Mouse (Mus musculus): ENCODE results near the gene Ccdc150. TPM values are rescaled to one million over a fixed set of nuclear protein-coding genes. Genes with fewer than 3 reads are reported as not detected.
A peak's percentile ranks its signal among the peaks of the same experiment; 100 is the strongest.

Gene Ccdc150
- total RNA-seq (2021) = under 1 TPM; 0.13 to 0.20 TPM
- long read RNA-seq = 0 reads

GRCm38 (mm10) chr1:54250158-54250866 lies at the start of gene Ccdc150:
Gene Ccdc150, plus strand, starts transcription at chr1:54250683.
- peak; percentile 97 to 99 for DNase-seq (ENCODE audit: low spot score in 2 of 2)

- DNase-seq (ENCODE audit: low spot score in 2 of 2) = no peak
These were observed 30.2 kb upstream of the Ccdc150 start for GRCm38 (mm10) chr1:54220273-54220672.

GRCm38 (mm10) chr1:54242722-54243121 lies 7.8 kb upstream of the Ccdc150 start:
- DNase-seq (ENCODE audit: low spot score in 2 of 2) = no peak

GRCm38 (mm10) chr1:54275552-54275951 lies 25.1 kb downstream of the Ccdc150 start:
- no peak for DNase-seq (ENCODE audit: low spot score in 2 of 2)

GRCm38 (mm10) chr1:54279628-54280027 lies 29.1 kb downstream of the Ccdc150 start:
- no peak for DNase-seq (ENCODE audit: low spot score in 2 of 2)

- DNase-seq (ENCODE audit: low spot score in 2 of 2) = no peak
These were observed 30.2 kb downstream of the Ccdc150 start for GRCm38 (mm10) chr1:54280651-54281050.

GRCm38 (mm10) chr1:54306404-54306803 lies 55.9 kb downstream of the Ccdc150 start:
- DNase-seq (ENCODE audit: low spot score in 2 of 2) = no peak

GRCm38 (mm10) chr1:54326647-54327046 lies 76.2 kb downstream of the Ccdc150 start:
- no peak for DNase-seq (ENCODE audit: low spot score in 2 of 2)

- no peak for DNase-seq (ENCODE audit: low spot score in 2 of 2)
These were observed 77.5 kb downstream of the Ccdc150 start for GRCm38 (mm10) chr1:54327876-54328545.

- peak; percentile 3 to 67 for DNase-seq (ENCODE audit: low spot score in 2 of 2)
These were observed 82.5 kb downstream of the Ccdc150 start for GRCm38 (mm10) chr1:54332988-54333387.

- no peak for DNase-seq (ENCODE audit: low spot score in 2 of 2)
These were observed 104.3 kb downstream of the Ccdc150 start for GRCm38 (mm10) chr1:54354786-54355185.

- no peak for DNase-seq (ENCODE audit: low spot score in 2 of 2)
These were observed 105.0 kb downstream of the Ccdc150 start for GRCm38 (mm10) chr1:54355485-54355884.

- DNase-seq (ENCODE audit: low spot score in 2 of 2) = no peak
These were observed 106.1 kb downstream of the Ccdc150 start for GRCm38 (mm10) chr1:54356566-54356965.

GRCm38 (mm10) chr1:54377506-54378051 lies 127.1 kb downstream of the Ccdc150 start:
- DNase-seq (ENCODE audit: low spot score in 2 of 2) = no peak

GRCm38 (mm10) chr1:54380978-54381914 lies 130.8 kb downstream of the Ccdc150 start:
- DNase-seq (ENCODE audit: low spot score in 2 of 2) = peak; percentile 22 to 81

GRCm38 (mm10) chr1:54384221-54384620 lies 133.7 kb downstream of the Ccdc150 start:
- DNase-seq (ENCODE audit: low spot score in 2 of 2) = no peak

- DNase-seq (ENCODE audit: low spot score in 2 of 2) = no peak
These were observed 152.3 kb downstream of the Ccdc150 start for GRCm38 (mm10) chr1:54402736-54403135.

Data from layer of hippocampus, adult 18-20 months (tissue).